Mouse (Mus musculus) cerebellum, adult 2 months (tissue): ENCODE measurements around the gene Eno1. TPM values are rescaled to one million over a fixed set of nuclear protein-coding genes. Genes with fewer than 3 reads are reported as not detected.

Experiments
- DNase-seq, 2 experiments: peaks; one replicate each; pipeline ENCODE4 v3.0.0; 2021
- H3K27ac ChIP-seq: fragments of 200-500 bp; 2 replicates; pipeline ENCODE4 v1.5.1; 2012; ENCODE audit warnings: low read length, control low read depth, inconsistent platforms; ENCODE audit not compliant: insufficient read depth
- H3K27me3 ChIP-seq: fragments of 200-500 bp; 2 replicates; pipeline ENCODE4 v1.6.1; 2012; ENCODE audit warnings: inconsistent platforms, mild to moderate bottlenecking, low read length, moderate library complexity; ENCODE audit not compliant: control insufficient read depth, insufficient read depth
- H3K4me1 ChIP-seq: fragments of 200-500 bp; 2 replicates; pipeline ENCODE4 v1.6.1; 2011; ENCODE audit warnings: low read length; ENCODE audit not compliant: control insufficient read depth, insufficient read depth
- H3K4me3 ChIP-seq: fragments of 200-500 bp; replicated peaks from 2 replicates; pipeline ENCODE3; 2011; ENCODE audit warnings: mild to moderate bottlenecking, low read depth, low read length, control low read depth; ENCODE audit not compliant: insufficient read depth
- CTCF ChIP-seq: fragments of 200-500 bp; IDR thresholded peaks from 2 replicates; pipeline ENCODE4 v1.5.1; 2011; ENCODE audit warnings: low read depth, mild to moderate bottlenecking, control low read depth, low read length, moderate library complexity, borderline replicate concordance; ENCODE audit not compliant: insufficient read depth
- POLR2A ChIP-seq: fragments of 200-500 bp; IDR thresholded peaks from 2 replicates; pipeline ENCODE4 v1.6.1; 2011; ENCODE audit warnings: low read length, control low read depth, borderline replicate concordance; ENCODE audit not compliant: insufficient read depth
- WGBS: fragments of 180-500 bp; shearing (Covaris S2); methylation state at CpG from one replicate; pipeline ENCODE4 v1.1.7; 2018; 5-methylcytosine and 5-hydroxymethylcytosine counted together
- polyA plus RNA-seq: library from polyadenylated mRNA; depleted of rRNA; stranded (reverse); fragments of >200 nt; gene quantifications from 2 replicates; pipeline ENCODE4 v1.2.3, GENCODE M21; 2012; rRNA removed

The Eno1 gene
- polyA plus RNA-seq, 1 experiment: 918 TPM

GRCm38 (mm10) chr4:150294870-150295269 is 58.3 kb downstream of the Eno1 start:
- H3K27me3 ChIP-seq: no peaks in the 10 kb centered on the region
- WGBS: 92% methylated on average over 7 of the region's 7 CpGs
- 0 out of 2 replicates have a peak, but pooled peaks cover 3% of the 10 kb centered on the region for H3K4me1 ChIP-seq
- no peak for DNase-seq
- H3K27ac ChIP-seq: no peak overlapping the region
- TF ChIP-seq POLR2A (no peak), CTCF (no peak)
- H3K4me3 ChIP-seq: no peak overlapping the region

- no peak for DNase-seq
- Histone ChIP-seq H3K4me1 (0 out of 2 replicates have a peak, but pooled peaks cover 3% of the 10 kb centered on the region), H3K27me3 (no peaks in the 10 kb centered on the region), H3K4me3 (no peak overlapping the region), H3K27ac (no peak overlapping the region)
- TF ChIP-seq POLR2A: no peak
- TF ChIP-seq CTCF: 0 out of 2 replicates have a peak, but pooled peaks have one; percentile 15
- WGBS: 97% methylated on average over 7 of the region's 7 CpGs
Observed at GRCm38 (mm10) chr4:150295966-150296365, 59.4 kb downstream of the Eno1 start.

Other genes with a start within 250 kb of the Eno1 start
- gene H6pd, start 227.7 kb upstream of the Eno1 start, polyA plus RNA-seq: 11.6 and 14.1 TPM in 2 replicates
- gene Gpr157, start 149.4 kb upstream of the Eno1 start, polyA plus RNA-seq: 2.9 and 3.1 TPM in 2 replicates
- gene Slc2a5, start 117.4 kb upstream of the Eno1 start, polyA plus RNA-seq: 1.7 and 2.2 TPM in 2 replicates
- gene Slc2a7, start 87.7 kb upstream of the Eno1 start, polyA plus RNA-seq: not detected in 2 replicates
- not detected in 2 replicates for gene Car6, start 35.4 kb upstream of the Eno1 start, polyA plus RNA-seq
- gene Rere, start 44.9 kb downstream of the Eno1 start, polyA plus RNA-seq: 69.1 and 73.2 TPM in 2 replicates